Mouse (Mus musculus): Measurements from ENCODE around the gene Utp6.
"Not testable (repeated sequence)": the region's sequence is repeated elsewhere in the genome, so short reads cannot be mapped to it uniquely, and the experiment has no call there.

The Utp6 gene

GRCm38 (mm10) chr11:79962125-79962876 lies at the start of gene Utp6:
Gene Utp6 (minus strand): TSS chr11:79962390.
- in situ Hi-C loops (cut with MseI, MboI), result no loop called here

GRCm38 (mm10) chr11:79994271-79994988 lies 32.2 kb upstream of the Utp6 start:
- in situ Hi-C loops (cut with MseI, MboI), result no loop called here

DNA sequence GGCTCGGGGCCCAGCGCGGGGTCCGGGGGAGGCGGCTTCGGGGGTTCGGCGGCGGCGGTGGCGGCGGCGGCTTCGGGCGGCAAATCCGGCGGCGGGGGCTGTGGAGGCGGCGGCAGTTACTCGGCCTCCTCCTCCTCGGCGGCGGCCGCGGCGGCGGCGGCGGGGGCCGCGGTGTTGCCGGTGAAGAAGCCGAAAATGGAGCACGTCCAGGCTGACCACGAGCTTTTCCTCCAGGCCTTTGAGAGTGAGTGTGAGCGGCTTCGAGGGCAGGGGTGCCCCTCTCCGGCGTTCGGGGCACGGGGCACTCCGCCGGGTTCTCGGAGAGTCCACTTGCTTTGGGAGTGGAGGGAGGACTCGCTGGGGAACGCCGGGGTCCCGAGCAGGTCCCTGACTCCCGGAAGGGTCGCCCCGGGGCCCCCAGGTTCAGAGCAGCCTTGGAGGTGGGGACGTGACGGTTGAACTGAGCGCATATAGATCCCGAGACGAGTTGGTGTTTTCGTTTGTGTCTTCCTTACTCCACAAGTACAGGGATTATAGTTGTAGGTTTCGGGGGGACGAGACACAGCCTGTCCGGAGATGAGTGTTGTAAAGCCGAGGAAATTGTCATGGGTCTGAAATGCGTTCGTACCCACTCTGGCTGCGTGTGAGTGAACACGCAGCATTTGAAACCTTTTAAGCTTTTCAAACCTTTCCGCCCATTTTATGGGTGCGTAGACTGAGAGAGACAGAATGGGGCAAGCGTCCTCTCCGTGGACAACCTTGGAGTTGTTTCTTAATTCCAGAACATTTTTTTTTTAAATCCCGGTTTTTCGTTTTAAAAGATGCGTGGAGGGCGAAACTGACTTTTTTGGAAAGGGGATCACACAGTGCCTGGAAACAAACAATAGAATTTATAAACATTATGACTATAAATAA lies 31.4 kb upstream of the Utp6 start:
- in situ Hi-C loops (cut with MseI, MboI), result no loop called here

- in situ Hi-C loops (cut with MseI, MboI), result no loop called here
Measured at GRCm38 (mm10) chr11:79992592-79993355, 30.6 kb upstream of the Utp6 start, which contains the start of gene Suz12. Gene Suz12 (plus strand): TSS chr11:79993106.

DNA sequence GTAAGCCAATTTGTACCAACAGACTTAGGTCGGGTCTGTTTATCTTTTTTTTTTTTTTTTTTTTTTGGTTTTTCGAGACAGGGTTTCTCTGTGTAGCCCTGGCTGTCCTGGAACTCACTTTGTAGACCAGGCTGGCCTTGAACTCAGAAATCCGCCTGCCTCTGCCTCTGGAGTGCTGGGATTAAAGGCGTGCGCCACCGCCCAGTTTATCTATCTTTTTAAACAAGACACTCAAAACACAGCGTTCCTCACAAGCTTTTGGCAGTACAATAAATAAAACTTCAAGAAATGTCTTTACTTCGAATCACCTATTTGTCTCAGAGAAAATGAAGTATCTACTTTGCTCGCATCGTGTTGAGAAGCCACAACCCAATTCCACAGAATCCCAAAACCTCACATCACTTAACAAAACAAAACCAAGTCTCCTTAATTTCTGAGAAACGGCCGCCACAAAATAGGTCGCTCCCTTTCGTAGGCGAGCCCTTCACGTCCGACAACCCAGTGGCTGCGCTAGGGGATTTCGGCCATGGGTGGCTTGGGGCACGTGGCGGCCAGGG lies 29.9 kb upstream of the Utp6 start:
- in situ Hi-C loops (cut with MseI, MboI), result no loop called here

- in situ Hi-C loops (cut with MseI, MboI), result no loop called here
Measured at GRCm38 (mm10) chr11:79991600-79991999, 29.4 kb upstream of the Utp6 start.

DNA sequence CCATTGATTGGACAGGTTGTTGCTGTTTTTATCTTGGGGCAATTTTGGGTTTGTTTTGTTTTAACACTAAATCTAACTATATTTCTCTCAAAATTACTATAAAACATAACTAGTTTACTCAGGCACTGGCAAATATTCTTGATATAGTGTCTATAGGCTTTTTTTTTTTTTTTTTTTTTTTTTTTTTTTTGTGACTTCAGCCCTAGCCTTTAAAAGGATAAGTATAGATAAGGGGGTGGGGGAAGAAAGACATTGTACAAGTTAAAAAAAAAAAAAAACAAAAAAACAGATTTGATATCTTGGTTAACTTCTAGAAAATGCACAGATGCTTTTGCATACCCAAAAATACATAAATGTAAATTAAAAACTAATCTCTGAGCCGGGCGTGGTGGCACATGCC lies 27.9 kb upstream of the Utp6 start:
- in situ Hi-C loops (cut with MseI, MboI), result no loop called here

GRCm38 (mm10) chr11:79987896-79988295 lies 25.7 kb upstream of the Utp6 start:
- in situ Hi-C loops (cut with MseI, MboI), result no loop called here

DNA sequence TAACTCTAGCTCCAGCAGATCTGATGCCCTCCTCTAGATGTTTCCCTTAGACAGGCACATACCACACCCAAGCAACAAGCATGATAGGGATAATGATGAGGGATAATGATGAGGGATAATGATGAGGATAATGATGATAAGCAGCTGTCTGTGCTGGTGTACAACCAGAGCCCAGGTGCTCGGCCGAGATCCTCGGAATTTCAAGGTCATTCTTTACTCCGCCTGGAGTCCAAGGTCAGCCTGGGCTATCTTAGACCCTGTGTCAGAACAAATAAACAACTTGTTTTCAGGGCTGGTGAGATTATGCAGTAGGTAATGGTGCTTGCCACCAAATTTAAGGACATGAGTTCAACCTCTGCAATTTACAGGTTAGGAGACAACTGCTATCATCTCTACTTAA lies 24.7 kb upstream of the Utp6 start:
- in situ Hi-C loops (cut with MseI, MboI), result no loop called here

- in situ Hi-C loops (cut with MseI, MboI), result not testable (repeated sequence)
Measured at GRCm38 (mm10) chr11:79977747-79978146, 15.6 kb upstream of the Utp6 start.

- in situ Hi-C loops (cut with MseI, MboI), result not testable (repeated sequence)
Measured at GRCm38 (mm10) chr11:79977061-79977460, 14.9 kb upstream of the Utp6 start.

DNA sequence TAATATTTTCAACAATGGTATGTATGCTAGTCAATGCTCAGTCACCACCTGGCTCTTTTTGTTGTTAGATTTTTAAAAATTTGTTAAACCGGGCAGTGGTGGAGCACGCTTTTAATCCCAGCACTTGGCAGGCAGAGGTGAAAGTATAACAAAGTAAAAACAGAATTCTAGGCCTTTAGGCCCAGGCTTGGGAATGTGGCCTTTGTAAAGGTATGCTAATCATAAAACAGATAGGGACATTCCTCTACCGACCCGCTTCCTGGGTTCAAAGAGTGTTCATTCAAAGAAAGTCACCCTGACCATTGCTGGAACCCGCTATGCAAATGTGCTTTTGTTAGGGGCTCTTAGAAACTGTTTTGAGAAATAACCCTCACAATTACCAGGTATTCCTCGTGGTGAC lies 14.5 kb upstream of the Utp6 start:
- in situ Hi-C loops (cut with MseI, MboI), result not testable (repeated sequence)

- in situ Hi-C loops (cut with MseI, MboI), result no loop called here
Measured at GRCm38 (mm10) chr11:79976222-79976621, 14.0 kb upstream of the Utp6 start.

DNA sequence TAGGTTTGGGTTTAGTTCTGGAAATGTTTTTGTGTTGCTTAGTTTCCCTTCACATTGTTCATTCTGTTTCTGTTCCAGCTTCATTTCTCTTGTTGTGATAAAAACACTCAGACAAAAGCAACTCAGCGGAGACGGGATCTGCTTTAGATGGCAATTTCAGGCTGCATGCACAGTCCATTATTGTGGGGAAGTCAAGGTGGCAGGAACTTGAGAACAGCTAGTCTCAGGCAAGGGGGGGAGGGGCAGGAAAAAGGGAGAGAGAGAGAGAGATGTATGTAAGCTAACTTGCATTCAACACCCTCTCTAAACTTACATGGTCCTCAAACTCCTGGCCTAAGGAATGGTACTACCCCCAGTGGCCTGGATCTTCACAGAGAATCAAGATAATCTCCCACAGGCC lies 13.2 kb upstream of the Utp6 start:
- in situ Hi-C loops (cut with MseI, MboI), result no loop called here

DNA sequence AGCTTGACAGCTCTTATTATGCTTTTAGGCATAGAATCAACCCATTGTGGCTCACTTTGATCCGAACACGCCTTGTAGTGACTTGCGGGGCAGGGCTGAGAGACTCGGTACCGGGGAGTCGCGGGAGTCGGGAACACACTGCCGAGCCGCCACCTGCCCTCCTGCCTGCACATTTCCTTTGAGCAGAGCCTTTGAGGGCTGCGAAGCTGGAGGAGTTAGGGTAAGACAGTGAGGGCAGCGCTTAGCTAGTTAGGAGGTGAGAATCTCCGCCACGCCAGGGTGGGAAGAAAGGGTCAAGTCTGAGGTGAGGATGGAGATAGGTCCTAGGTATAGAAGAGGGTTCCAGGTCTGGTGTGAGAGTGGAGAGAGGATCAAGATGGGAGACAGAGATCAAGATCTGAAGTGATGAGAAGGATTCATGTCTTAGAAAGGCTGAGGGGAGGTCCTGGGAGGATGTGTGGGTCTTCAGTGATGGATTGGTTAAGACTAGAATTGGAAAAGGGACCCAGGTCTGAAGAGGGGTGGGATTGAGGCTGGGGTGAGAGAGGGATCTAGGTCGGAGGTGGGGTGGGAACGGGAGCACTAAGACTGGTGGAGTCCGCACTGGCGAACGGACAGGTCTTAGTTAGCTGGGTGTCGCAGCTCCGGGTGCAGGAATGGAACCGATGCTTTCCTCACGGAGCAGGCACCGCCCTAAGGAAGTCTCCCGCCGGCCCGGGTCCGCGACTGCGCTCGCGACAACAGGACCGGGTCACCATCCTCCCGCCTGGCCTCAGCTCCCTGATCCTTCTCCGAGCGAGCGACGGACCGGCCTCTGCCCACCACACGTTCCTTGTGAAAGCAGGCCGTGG lies 11.7 kb upstream of the Utp6 start:
- in situ Hi-C loops (cut with MseI, MboI), result no loop called here

- in situ Hi-C loops (cut with MseI, MboI), result no loop called here
Measured at GRCm38 (mm10) chr11:79973133-79973532, 10.9 kb upstream of the Utp6 start.

DNA sequence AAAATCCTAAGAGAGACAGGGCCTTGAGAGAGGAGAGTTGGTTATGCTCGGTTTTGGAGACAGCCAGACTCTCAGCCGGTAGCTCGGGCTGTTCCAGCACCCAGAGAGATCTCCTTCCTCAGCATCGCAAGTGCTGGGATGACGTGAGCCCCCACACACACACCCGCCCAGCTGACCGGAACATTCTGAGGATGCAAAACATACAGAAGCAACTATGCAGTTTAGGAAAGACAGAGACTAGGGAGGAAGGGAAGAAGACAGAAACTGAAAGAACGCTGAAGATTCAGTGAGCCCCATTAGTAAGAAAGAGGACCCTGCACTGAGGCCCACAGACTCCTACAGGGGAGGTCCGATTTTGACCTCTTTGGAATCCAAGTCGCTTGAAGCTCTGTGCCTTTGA lies 5.6 kb upstream of the Utp6 start:
- in situ Hi-C loops (cut with MseI, MboI), result no loop called here

DNA sequence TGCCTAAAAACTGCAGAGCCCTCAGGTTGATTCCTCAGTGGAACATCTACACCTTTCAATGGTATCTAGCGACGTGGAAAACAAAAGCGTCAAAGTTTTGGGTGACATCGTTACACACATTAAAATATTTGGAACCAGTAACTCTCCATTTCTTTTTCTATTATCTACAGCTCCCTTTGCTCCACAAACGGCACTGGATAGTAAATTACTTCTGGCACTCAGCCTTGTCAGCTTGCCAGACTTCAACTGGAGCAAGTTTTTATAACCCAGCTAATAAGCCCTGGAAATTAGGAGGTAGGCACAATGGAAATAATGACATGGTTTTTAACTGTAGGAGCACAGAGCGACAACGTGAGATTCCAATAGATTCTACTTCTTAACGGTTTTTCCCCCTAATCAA lies 3.7 kb upstream of the Utp6 start:
- in situ Hi-C loops (cut with MseI, MboI), result no loop called here

DNA sequence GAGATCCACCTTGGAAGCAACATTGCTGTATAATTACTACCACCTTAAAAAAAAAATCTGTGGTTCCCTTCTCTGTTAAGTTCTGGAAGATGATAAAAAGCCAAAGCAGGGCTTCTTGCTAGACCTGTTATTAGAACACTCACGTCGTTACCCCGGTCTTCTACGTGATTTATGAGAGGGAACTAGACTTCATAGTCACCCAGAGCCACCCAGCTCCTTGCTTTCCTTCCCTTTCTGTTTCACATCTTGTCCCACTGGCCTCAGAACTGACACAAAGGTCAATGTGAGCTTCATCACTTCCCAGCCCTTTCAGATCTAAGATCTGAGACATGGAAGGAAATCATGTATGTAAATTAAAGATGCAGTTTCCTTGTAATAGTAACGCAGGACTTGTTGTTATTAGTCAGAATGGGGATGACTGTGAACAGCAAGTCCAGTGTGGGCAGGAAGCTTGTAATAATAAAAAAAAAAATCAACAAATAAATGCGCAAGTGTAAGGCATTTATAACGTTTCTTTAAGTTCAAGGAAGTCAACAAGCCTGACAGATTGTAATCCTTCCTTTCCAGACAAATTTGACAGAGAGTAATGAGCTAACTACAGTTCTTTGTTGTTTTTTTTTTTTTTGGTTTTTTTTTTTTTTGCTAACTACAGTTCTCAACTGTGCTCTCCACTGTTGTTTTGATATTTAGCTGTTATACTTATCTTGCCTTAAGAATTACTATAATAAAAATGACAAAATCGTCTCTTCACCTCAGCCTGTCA lies 1.2 kb upstream of the Utp6 start:
- in situ Hi-C loops (cut with MseI, MboI), result no loop called here

GRCm38 (mm10) chr11:79962877-79963183 lies 640 bp upstream of the Utp6 start:
- in situ Hi-C loops (cut with MseI, MboI), result no loop called here

All from mouse trophoblast stem cell (cell line).